Mouse (Mus musculus) forebrain, embryonic 14.5 days (tissue): ENCODE measurements around the gene Nubpl. TPM values are rescaled to one million over a fixed set of nuclear protein-coding genes. Genes with fewer than 3 reads are reported as not detected.

Source experiments
- polyA plus RNA-seq: library from polyadenylated mRNA; unstranded; fragments of >200 nt; fragmentation: Nextera tagmentation; extraction: Ambion mirVana; gene quantifications from 2 replicates; pipeline ENCODE4 v1.2.1, GENCODE M21; 2014

Nubpl gene
- polyA plus RNA-seq, 1 experiment from 2014 or later = 8.5 TPM

Other genes starting within 250 kb of the Nubpl start
- 4.8 and 5.4 TPM in 2 replicates for gene Heatr5a, start 126.4 kb upstream of the Nubpl start, polyA plus RNA-seq
- 16.1 and 16.2 TPM in 2 replicates for gene Dtd2, start 91.2 kb upstream of the Nubpl start, polyA plus RNA-seq
- not detected in 2 replicates for gene Gpr33, start 69.7 kb upstream of the Nubpl start, polyA plus RNA-seq